Mouse (Mus musculus) liver, embryonic 13.5 days (tissue): ENCODE results near the gene Rpl23a. TPM values are rescaled to one million over a fixed set of nuclear protein-coding genes. Genes with fewer than 3 reads are reported as not detected.

Source experiments
- ATAC-seq: fragments of 200-750 bp; cut with Nextera tagmentation; 2 replicates; pipeline ENCODE4 v1.8.0; 2017; ENCODE audit warnings: low read depth, mild to moderate bottlenecking, moderate number of reproducible peaks, moderate library complexity
- DNase-seq: peaks from one replicate; pipeline ENCODE4 v3.0.0; 2022
- H3K27ac ChIP-seq: fragments of 300-500 bp; sonication (generic); 2 replicates; pipeline ENCODE4 v1.5.1; 2015; ENCODE audit warnings: moderate library complexity, mild to moderate bottlenecking, inconsistent platforms
- H3K27me3 ChIP-seq: fragments of 300-500 bp; sonication (generic); 2 replicates; pipeline ENCODE4 v1.6.1; 2015; ENCODE audit warnings: mild to moderate bottlenecking, inconsistent platforms
- H3K36me3 ChIP-seq: fragments of 300-500 bp; sonication (generic); 2 replicates; pipeline ENCODE4 v1.6.1; 2015; ENCODE audit warnings: mild to moderate bottlenecking, inconsistent platforms
- H3K4me1 ChIP-seq: fragments of 300-500 bp; sonication (generic); replicated peaks from 2 replicates; pipeline ENCODE4 v1.6.1; 2015; ENCODE audit warnings: inconsistent platforms
- H3K4me2 ChIP-seq: fragments of 300-500 bp; sonication (generic); 2 replicates; pipeline ENCODE4 v1.6.1; 2015; ENCODE audit warnings: inconsistent platforms, mild to moderate bottlenecking, moderate library complexity
- H3K4me3 ChIP-seq: fragments of 300-500 bp; sonication (generic); replicated peaks from 2 replicates; pipeline ENCODE4 v1.5.1; 2015; ENCODE audit warnings: mild to moderate bottlenecking, inconsistent platforms
- H3K9ac ChIP-seq: fragments of 300-500 bp; sonication (generic); 2 replicates; pipeline ENCODE4 v1.6.1; 2015; ENCODE audit warnings: mild to moderate bottlenecking, inconsistent platforms
- H3K9me3 ChIP-seq: fragments of 300-500 bp; sonication (generic); replicated peaks from 2 replicates; pipeline ENCODE4 v1.6.1; 2016; ENCODE audit warnings: inconsistent platforms
- WGBS: fragments of 180-500 bp; shearing (Covaris S2); methylation state at CpG from one replicate; pipeline ENCODE4 v1.1.7; 2015; ENCODE audit not compliant: insufficient replicate concordance; 5-methylcytosine and 5-hydroxymethylcytosine counted together
- polyA plus RNA-seq: library from polyadenylated mRNA; unstranded; fragments of >200 nt; fragmentation: Nextera tagmentation; extraction: Ambion mirVana; gene quantifications from 2 replicates; pipeline ENCODE4 v1.2.1, GENCODE M21; 2015

Gene Rpl23a
- polyA plus RNA-seq, 1 experiment from 2014 or later, result 1,033 TPM

- Histone ChIP-seq H3K9me3 (no peaks in the 10 kb centered on the region), H3K4me3 (peak overlapping the region; percentile 94), H3K4me1 (peaks cover 66% of the 10 kb centered on the region), H3K27me3 (no peaks in the 10 kb centered on the region), H3K9ac (peak overlapping the region; percentile 99), H3K4me2 (peak overlapping the region; percentile 81), H3K27ac (peak overlapping the region; percentile 100), H3K36me3 (peaks cover 29% of the 10 kb centered on the region)
- DNase-seq (no peak), ATAC-seq (peak; percentile 40)
- 5% methylated on average over 10 of the region's 10 CpGs for WGBS
These were observed 7.5 kb downstream of the Rpl23a start for GRCm38 (mm10) chr11:78175771-78176401.

DNA sequence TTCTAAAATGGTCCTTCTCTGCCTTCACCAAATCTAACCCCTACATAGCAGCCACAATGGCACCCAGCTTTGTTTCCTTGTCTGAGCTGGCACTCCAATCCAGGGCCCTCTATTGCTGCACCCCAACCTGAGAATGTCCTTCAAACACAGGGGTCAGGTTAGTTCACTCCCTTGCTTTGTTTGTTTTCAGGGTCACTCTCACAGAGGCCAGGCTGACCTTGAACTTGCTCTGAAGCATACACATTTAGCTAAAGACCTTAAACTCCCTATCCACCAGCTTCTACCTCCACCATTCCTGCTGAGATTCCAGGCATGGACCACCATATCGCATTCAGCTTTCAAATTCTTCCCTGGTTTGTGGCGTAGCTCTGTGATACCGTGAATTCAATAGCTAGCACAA, 8.9 kb downstream of the Rpl23a start:
- Histone ChIP-seq H3K36me3 (peaks cover 20% of the 10 kb centered on the region), H3K4me1 (peaks cover 66% of the 10 kb centered on the region), H3K27me3 (no peaks in the 10 kb centered on the region), H3K9ac (peak overlapping the region; percentile 37), H3K9me3 (no peaks in the 10 kb centered on the region), H3K27ac (peak overlapping the region; percentile 82), H3K4me3 (no peak overlapping the region), H3K4me2 (no peak overlapping the region)
- 80% methylated on average over 3 of the region's 3 CpGs for WGBS
- DNase-seq (no peak), ATAC-seq (no peak)

GRCm38 (mm10) chr11:78172748-78173383, 10.5 kb downstream of the Rpl23a start:
- Histone ChIP-seq H3K27ac (peak overlapping the region; percentile 47), H3K36me3 (peaks cover 13% of the 10 kb centered on the region), H3K27me3 (no peaks in the 10 kb centered on the region), H3K4me1 (peaks cover 74% of the 10 kb centered on the region), H3K4me2 (no peak overlapping the region), H3K9me3 (no peaks in the 10 kb centered on the region), H3K4me3 (no peak overlapping the region), H3K9ac (peak overlapping the region; percentile 10; the same call in 1 of the 2 replicates)
- ATAC-seq (no peak), DNase-seq (no peak)
- 82% methylated on average over 19 of the region's 19 CpGs for WGBS

GRCm38 (mm10) chr11:78172034-78172747, 11.2 kb downstream of the Rpl23a start:
- no peak for ATAC-seq
- Histone ChIP-seq H3K27me3 (no peaks in the 10 kb centered on the region), H3K4me2 (no peak overlapping the region), H3K27ac (peak overlapping the region; percentile 37; the same call in 1 of the 2 replicates), H3K9ac (peak overlapping the region; percentile 10), H3K4me1 (peaks cover 81% of the 10 kb centered on the region), H3K36me3 (peaks cover 13% of the 10 kb centered on the region), H3K4me3 (no peak overlapping the region), H3K9me3 (no peaks in the 10 kb centered on the region)
- WGBS, result 82% methylated on average over 16 of the region's 16 CpGs
- DNase-seq, result no peak

GRCm38 (mm10) chr11:78171328-78171727, 12.1 kb downstream of the Rpl23a start:
- 55% methylated on average over 4 of the region's 4 CpGs for WGBS
- no peak for DNase-seq
- Histone ChIP-seq H3K4me2 (no peak overlapping the region), H3K27me3 (no peaks in the 10 kb centered on the region), H3K27ac (peak overlapping the region; percentile 91), H3K4me1 (peaks cover 90% of the 10 kb centered on the region), H3K36me3 (peaks cover 13% of the 10 kb centered on the region), H3K9me3 (no peaks in the 10 kb centered on the region), H3K4me3 (no peak overlapping the region), H3K9ac (no peak overlapping the region)
- ATAC-seq, result no peak

DNA sequence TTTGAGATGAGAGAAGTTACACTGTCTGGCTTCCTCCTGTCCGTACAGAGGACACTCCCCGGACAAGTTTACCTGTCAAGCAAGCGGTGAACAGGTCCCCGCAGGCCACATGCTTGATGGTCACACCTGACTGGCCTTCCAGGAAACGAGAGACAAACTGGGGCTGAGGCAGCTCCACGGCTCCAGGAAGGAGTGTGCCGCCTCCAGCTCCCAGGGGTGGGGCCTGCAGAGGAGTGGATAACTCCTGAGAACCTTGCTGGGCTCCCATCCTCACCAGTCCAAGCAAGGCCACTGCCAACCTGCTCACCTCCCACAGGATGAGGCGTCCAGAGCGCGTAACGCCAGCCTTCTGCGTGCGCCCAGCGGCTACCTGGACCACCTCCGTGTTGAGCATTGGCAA, 13.1 kb downstream of the Rpl23a start:
- DNase-seq (no peak), ATAC-seq (no peak)
- WGBS, result 85% methylated on average over 15 of the region's 15 CpGs
- Histone ChIP-seq H3K9me3 (no peaks in the 10 kb centered on the region), H3K9ac (peak overlapping the region; percentile 62), H3K27ac (peak overlapping the region; percentile 91), H3K4me2 (peak overlapping the region; percentile 73; the same call in 1 of the 2 replicates), H3K4me3 (no peak overlapping the region), H3K36me3 (peaks cover 13% of the 10 kb centered on the region), H3K4me1 (peaks cover 90% of the 10 kb centered on the region), H3K27me3 (no peaks in the 10 kb centered on the region)

DNA sequence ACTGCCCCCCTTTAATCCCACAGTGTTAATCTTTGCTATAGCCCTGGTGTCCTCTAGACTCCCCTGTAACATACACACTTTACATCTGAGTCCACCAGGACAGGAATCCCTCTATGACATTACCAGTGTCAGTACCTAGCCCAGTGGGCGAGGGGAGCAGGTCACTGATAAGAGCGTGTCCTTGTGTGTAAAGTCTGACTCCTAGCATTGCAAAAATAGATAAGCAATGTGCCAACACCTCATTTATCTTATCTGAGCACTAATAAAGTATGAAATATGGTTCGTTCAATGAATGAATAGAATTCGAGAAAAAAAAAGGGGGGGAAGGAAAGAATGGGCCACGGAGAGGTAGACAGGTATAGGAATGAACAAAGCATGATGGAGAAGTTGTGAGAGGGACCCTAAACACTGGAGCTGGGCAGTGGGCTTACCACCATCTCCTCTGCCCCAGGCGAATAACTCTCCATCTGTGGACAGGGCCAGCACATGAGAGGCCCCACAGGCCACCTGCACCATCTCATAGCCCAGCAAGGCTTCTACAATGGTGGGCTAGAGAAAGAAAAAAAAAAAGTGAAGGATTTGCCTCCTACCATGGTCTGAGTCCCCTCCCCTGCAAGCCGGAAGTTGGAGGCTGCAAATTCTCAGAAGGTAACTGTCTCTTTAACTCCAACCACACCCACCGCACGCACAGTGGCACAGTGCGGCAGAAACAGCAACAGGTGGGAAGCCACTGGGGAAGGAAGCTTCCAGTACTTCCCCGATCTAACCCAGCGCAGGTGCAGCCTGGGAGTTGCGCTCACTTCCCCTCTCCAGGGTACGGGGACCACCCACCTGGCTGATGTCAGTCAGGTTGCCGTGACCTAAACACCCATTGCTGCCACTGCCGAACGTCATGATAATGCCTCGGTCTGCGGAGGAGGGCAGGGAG, 14.6 kb downstream of the Rpl23a start:
- Histone ChIP-seq H3K36me3 (peaks cover 13% of the 10 kb centered on the region), H3K4me1 (peaks cover 84% of the 10 kb centered on the region), H3K9me3 (no peaks in the 10 kb centered on the region), H3K9ac (peak overlapping the region; percentile 62), H3K4me3 (peak overlapping the region; percentile 50), H3K27me3 (no peaks in the 10 kb centered on the region), H3K27ac (peak overlapping the region; percentile 91), H3K4me2 (peak overlapping the region; percentile 73)
- 17% methylated on average over 19 of the region's 19 CpGs for WGBS
- DNase-seq (no peak), ATAC-seq (peak; percentile 65)

DNA sequence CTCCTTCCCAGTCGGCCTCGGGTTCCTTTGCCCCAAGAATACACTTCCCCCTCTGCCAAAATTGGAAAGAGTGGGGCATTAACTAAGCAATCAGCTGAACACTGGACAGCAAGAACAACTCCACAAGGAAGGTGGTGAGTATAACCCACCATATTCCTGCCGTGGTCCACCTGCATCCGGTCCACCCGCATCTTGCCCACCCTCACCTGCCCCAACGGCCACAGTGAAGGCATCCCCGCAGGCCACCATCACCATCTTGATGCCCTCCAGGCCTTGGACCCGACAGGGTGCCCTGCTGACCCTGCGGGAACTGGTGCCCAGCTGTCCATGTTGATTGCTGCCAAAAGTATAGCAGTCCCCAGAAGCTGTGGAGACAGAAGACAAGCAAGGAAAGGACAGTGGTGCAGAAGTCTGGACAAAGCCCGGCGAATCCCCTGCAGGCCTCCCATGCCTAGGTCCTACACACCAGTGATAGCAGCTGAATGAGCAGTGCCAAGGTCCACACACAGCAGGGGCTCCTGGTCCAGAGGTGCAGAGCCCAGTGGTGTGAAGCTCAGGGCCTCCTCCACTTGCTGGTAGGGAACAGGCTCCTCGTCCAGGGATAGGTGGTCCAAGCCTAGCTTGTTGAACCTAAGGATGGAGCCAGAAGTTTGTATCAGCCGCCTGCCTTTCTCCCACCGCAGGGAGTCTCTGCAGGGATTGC, 16.0 kb downstream of the Rpl23a start:
- peak overlapping the region; percentile 91 for H3K27ac ChIP-seq
- no peaks in the 10 kb centered on the region for H3K9me3 ChIP-seq
- peak overlapping the region; percentile 73 for H3K4me2 ChIP-seq
- ATAC-seq (no peak), DNase-seq (no peak)
- WGBS, result 89% methylated on average over 14 of the region's 14 CpGs
- H3K27me3 ChIP-seq, result no peaks in the 10 kb centered on the region
- H3K36me3 ChIP-seq, result peaks cover 24% of the 10 kb centered on the region
- H3K4me3 ChIP-seq, result no peak overlapping the region
- H3K9ac ChIP-seq, result peak overlapping the region; percentile 62
- H3K4me1 ChIP-seq, result peaks cover 89% of the 10 kb centered on the region

DNA sequence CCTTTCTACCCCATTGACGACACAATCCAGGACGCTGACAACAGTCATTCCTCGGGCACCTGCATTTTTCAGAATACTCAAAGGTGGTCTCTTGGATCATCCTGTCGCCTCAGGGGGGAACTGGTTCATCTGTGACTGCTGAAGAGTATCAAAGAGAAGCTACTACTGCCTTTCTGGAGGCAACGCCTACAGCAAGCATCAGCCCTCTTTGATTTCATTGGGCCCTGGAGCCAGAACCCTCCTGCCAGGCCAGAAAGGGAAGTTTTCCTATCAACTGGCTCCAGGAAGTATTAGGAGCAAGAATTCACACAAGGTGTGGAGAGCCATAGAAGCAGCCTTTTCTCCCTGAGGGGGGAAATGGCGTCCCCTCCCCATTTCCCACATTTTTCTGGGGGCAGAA, 16.7 kb downstream of the Rpl23a start:
- Histone ChIP-seq H3K4me2 (peak overlapping the region; percentile 100), H3K9ac (peak overlapping the region; percentile 62), H3K9me3 (no peaks in the 10 kb centered on the region), H3K4me3 (no peak overlapping the region), H3K27me3 (no peaks in the 10 kb centered on the region), H3K4me1 (peaks cover 89% of the 10 kb centered on the region), H3K36me3 (peaks cover 26% of the 10 kb centered on the region), H3K27ac (peak overlapping the region; percentile 91)
- 63% methylated on average over 6 of the region's 6 CpGs for WGBS
- ATAC-seq (no peak), DNase-seq (no peak)

DNA sequence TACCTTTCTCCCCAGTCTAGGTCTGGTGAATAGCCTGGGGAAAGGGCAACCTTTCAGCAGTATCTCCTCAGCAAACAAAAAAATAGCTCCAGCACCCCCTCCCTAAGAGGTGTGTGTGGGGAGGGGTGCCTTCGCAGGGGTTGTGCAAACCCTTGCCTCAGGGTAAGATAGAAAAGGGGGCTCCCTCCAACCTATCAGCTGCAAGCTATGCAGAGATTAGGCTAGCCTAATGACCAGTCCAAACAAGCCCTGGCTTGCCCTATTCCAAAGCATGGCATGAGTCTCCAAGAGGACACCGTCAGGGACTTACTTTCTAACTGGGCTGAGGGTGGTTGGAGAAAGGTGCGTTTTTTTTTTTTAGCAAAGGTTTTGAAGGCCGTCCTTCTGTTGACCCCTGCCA, 17.2 kb downstream of the Rpl23a start:
- peak overlapping the region; percentile 91 for H3K27ac ChIP-seq
- H3K4me2 ChIP-seq, result peak overlapping the region; percentile 100
- ATAC-seq, result no peak
- H3K9ac ChIP-seq, result peak overlapping the region; percentile 99
- H3K9me3 ChIP-seq, result no peaks in the 10 kb centered on the region
- no peaks in the 10 kb centered on the region for H3K27me3 ChIP-seq
- WGBS, result 51% methylated on average over 4 of the region's 4 CpGs
- H3K4me1 ChIP-seq, result peaks cover 92% of the 10 kb centered on the region
- peaks cover 30% of the 10 kb centered on the region for H3K36me3 ChIP-seq
- DNase-seq, result no peak
- peak overlapping the region; percentile 95 for H3K4me3 ChIP-seq
